Mouse (Mus musculus) forebrain, postnatal 0 days (tissue): ENCODE results near the gene Rnf166. TPM values are rescaled to one million over a fixed set of nuclear protein-coding genes. Genes with fewer than 3 reads are reported as not detected.

ENCODE experiments used
- ATAC-seq: fragments of 200-750 bp; cut with Nextera tagmentation; 2 replicates; pipeline ENCODE4 v1.8.0; 2017; ENCODE audit warnings: mild to moderate bottlenecking, moderate library complexity
- DNase-seq: peaks from one replicate; pipeline ENCODE4 v3.0.0-alpha.2; 2015
- H3K27ac ChIP-seq: fragments of 300-500 bp; sonication (generic); 2 replicates; pipeline ENCODE4 v1.5.1; 2014; ENCODE audit warnings: low read depth, mild to moderate bottlenecking, antibody characterized with exemption, low read length, moderate library complexity, mixed read lengths
- H3K27me3 ChIP-seq: fragments of 300-500 bp; sonication (generic); 2 replicates; pipeline ENCODE4 v1.6.1; 2014; ENCODE audit warnings: mild to moderate bottlenecking, low read length, mixed read lengths; ENCODE audit not compliant: insufficient read depth
- H3K36me3 ChIP-seq: fragments of 300-500 bp; sonication (generic); 2 replicates; pipeline ENCODE4 v1.6.1; 2014; ENCODE audit warnings: mild to moderate bottlenecking, moderate library complexity; ENCODE audit not compliant: insufficient read depth
- H3K4me1 ChIP-seq: fragments of 300-500 bp; sonication (generic); 2 replicates; pipeline ENCODE4 v1.6.1; 2014; ENCODE audit warnings: antibody characterized with exemption; ENCODE audit not compliant: insufficient read depth
- H3K4me2 ChIP-seq: fragments of 300-500 bp; sonication (generic); 2 replicates; pipeline ENCODE4 v1.6.1; 2014; ENCODE audit warnings: low read depth, mild to moderate bottlenecking, moderate library complexity
- H3K4me3 ChIP-seq: fragments of 300-500 bp; sonication (generic); 2 replicates; pipeline ENCODE4 v1.5.1; 2014; ENCODE audit warnings: low read depth, low read length, mixed read lengths
- H3K9ac ChIP-seq: fragments of 300-500 bp; sonication (generic); 2 replicates; pipeline ENCODE4 v1.6.1; 2014; ENCODE audit warnings: mild to moderate bottlenecking
- H3K9me3 ChIP-seq: fragments of 300-500 bp; sonication (generic); 2 replicates; pipeline ENCODE4 v1.6.1; 2016; ENCODE audit warnings: low read length
- CTCF ChIP-seq: sonication (generic); IDR thresholded peaks from 2 replicates; pipeline ENCODE4 v1.5.1; 2016; ENCODE audit warnings: antibody characterized with exemption, control low read depth, low read depth
- WGBS: fragments of 180-500 bp; shearing (Covaris S2); extraction: QIAGEN DNeasy Blood & Tissue Kit; methylation state at CpG from one replicate; pipeline ENCODE4 v1.1.7; 2014; 5-methylcytosine and 5-hydroxymethylcytosine counted together
- polyA plus RNA-seq: library from polyadenylated mRNA; unstranded; fragments of >200 nt; fragmentation: Nextera tagmentation; extraction: Ambion mirVana; gene quantifications from 2 replicates; pipeline ENCODE4 v1.2.1, GENCODE M21; 2015
- total RNA-seq: library from RNA; depleted of rRNA; stranded (reverse); fragments of >200 nt; gene quantifications from 2 replicates; pipeline ENCODE4 v1.2.3, GENCODE M21; 2014; rRNA removed

The Rnf166 gene
- total RNA-seq (32.1 TPM in 2 replicates), polyA plus RNA-seq (26.2 and 26.5 TPM in 2 replicates)

DNA sequence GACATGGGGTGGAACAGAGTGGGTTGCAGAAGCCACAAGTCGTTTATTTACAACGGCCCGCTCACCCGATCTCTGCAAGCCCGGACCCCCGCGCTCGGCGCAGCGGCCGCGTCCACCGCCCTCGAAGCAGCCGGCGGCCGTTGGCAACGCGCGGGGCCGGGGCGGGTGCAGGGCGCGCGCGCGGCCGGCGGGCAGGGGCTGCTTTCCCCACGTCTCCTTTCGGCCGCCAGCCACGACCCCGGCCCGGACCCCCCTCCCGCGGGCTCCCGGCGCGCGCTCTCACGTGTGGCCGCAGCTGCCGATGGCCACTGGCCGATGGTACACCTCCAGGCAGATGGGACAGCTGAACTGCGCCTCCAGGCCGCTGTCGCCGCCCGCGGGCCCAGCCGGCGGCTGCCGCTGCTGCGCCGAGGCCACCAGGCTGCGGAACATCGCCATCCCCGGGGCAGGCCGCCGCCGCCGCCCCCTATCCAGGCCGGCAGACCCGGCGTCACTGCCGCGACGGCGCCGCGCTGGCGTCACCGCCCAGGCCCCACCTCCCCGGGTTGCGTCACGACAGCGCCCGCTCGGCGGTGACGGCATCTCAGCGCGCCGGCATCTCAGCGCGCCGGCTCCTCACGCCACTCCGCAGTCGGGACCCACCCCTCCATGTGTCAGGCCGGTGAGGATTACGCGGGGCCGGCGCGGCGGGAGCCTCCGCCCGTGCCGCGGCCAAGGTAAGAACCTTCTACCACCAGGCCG is at the start of gene Rnf166, which contains the start of gene Ctu2:
TSS of gene Rnf166 (minus strand) at position 485 of the 741 bp plus-strand sequence.
TSS of gene Ctu2 (plus strand) at position 564 of the 741 bp plus-strand sequence.
- DNase-seq (peak; percentile 96), ATAC-seq (peak; percentile 97)
- 3% methylated on average over 92 of the region's 103 CpGs for WGBS
- Histone ChIP-seq H3K27me3 (no peaks in the 10 kb centered on the region), H3K9ac (peak within 1 kb of the TSS; percentile 91), H3K9me3 (no peaks in the 10 kb centered on the region), H3K4me3 (peak within 1 kb of the TSS; percentile 93), H3K36me3 (peaks cover 45% of the 10 kb centered on the region), H3K27ac (peak within 1 kb of the TSS; percentile 72), H3K4me2 (peak within 1 kb of the TSS; percentile 89), H3K4me1 (peaks cover 16% of the 10 kb centered on the region; the same call in 1 of the 2 replicates)
- TF ChIP-seq CTCF, result no peak

DNA sequence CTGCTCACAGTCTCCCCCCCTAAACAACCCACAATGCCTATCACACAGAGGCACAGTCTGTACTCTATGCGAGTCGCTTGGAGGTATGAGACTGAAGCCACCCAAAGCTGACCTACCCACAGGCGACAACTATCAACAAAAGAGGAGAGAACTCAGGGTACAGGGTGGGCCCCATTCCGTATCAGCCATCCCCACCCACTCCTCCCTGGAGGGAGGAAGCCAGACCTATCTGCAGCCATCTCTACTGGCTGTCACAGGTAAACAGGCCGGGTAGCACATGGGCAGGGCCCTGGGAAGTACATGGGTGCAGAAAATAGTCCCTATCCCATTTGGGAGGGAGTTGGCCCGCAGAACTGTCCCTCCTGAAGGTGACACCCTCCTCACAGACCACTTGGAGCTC is 49.1 kb upstream of the Rnf166 start:
- WGBS, result 79% methylated on average over 6 of the region's 6 CpGs
- Histone ChIP-seq H3K27ac (no peak overlapping the region), H3K9me3 (no peaks in the 10 kb centered on the region), H3K4me3 (no peak overlapping the region), H3K27me3 (no peaks in the 10 kb centered on the region), H3K4me2 (no peak overlapping the region), H3K9ac (no peak overlapping the region), H3K4me1 (0 out of 2 replicates have a peak, but pooled peaks cover 10% of the 10 kb centered on the region), H3K36me3 (no peaks in the 10 kb centered on the region)
- TF ChIP-seq CTCF, result no peak
- ATAC-seq, result no peak
- DNase-seq, result no peak

DNA sequence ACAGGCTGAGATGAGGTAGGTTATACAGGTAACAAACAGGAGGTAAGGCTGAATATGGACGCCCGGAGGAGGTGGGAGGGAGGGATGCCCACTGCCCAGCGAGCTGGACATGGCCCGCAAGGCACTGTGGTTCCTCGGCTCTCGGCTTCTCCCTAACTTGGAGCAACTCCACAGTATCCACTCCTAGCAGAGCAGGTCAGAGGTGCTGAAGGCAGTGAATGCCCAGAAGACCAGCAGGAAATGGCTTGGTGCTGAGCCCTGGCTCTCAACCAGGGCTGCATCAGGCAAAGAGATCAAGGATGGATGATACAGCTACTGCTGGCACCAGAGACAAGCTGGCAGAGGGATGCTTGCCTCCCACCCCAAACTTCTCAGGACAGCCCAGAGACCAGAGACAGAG is 48.6 kb upstream of the Rnf166 start:
- ATAC-seq (no peak), DNase-seq (no peak)
- 52% methylated on average over 6 of the region's 6 CpGs for WGBS

DNA sequence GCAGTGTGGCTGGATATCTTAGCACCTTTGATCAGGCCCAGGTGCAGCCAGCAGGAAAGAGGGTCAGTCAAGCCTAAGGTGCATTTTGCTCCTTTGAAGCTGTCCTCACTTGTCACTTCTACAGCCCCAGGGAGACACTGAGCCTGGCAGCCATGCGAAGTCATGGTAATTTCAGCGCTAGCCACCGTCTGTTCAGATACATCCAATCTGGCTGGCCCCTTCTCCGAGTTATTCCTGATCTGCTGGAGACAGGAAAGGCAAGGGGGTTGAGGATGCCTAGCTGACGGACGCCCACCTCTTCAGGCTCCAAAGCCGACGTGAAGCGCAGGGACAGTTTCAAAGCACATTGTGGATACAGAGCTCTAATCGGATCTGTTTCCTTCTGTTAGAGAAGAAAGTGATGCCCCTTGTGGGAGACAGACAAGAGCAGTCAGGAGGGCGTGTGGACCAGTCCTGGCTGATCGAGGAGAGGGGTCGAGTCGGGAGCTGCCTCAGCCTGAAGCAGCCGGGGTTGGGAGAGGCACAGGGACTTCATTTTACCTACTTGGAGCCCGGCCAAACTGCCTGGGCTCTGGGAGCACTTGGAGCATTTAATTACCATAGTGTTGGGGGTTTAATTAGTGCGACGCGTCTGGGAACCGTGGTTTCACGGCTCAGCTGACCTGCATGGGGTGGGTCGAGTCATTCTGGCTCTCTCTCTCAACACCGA is 47.9 kb upstream of the Rnf166 start:
- Histone ChIP-seq H3K9ac (0 out of 2 replicates have a peak overlapping the region, but pooled peaks have one; percentile 28), H3K27ac (peak overlapping the region; percentile 54; the same call in 1 of the 2 replicates), H3K9me3 (no peaks in the 10 kb centered on the region), H3K4me3 (no peak overlapping the region), H3K4me2 (peak overlapping the region; percentile 27), H3K27me3 (no peaks in the 10 kb centered on the region), H3K4me1 (0 out of 2 replicates have a peak, but pooled peaks cover 10% of the 10 kb centered on the region), H3K36me3 (no peaks in the 10 kb centered on the region)
- DNase-seq, result peak; percentile 52
- WGBS, result 7% methylated on average over 23 of the region's 23 CpGs
- no peak for TF ChIP-seq CTCF
- peak; percentile 68 for ATAC-seq

More for the DNA sequence above, 48.6 kb upstream of the Rnf166 start:
- no peak overlapping the region for H3K9ac ChIP-seq
- H3K27ac ChIP-seq, result no peak overlapping the region
- H3K27me3 ChIP-seq, result no peaks in the 10 kb centered on the region
- H3K36me3 ChIP-seq, result no peaks in the 10 kb centered on the region
- H3K4me1 ChIP-seq, result 0 out of 2 replicates have a peak, but pooled peaks cover 10% of the 10 kb centered on the region
- no peaks in the 10 kb centered on the region for H3K9me3 ChIP-seq
- H3K4me2 ChIP-seq, result no peak overlapping the region
- TF ChIP-seq CTCF, result no peak
- no peak overlapping the region for H3K4me3 ChIP-seq

DNA sequence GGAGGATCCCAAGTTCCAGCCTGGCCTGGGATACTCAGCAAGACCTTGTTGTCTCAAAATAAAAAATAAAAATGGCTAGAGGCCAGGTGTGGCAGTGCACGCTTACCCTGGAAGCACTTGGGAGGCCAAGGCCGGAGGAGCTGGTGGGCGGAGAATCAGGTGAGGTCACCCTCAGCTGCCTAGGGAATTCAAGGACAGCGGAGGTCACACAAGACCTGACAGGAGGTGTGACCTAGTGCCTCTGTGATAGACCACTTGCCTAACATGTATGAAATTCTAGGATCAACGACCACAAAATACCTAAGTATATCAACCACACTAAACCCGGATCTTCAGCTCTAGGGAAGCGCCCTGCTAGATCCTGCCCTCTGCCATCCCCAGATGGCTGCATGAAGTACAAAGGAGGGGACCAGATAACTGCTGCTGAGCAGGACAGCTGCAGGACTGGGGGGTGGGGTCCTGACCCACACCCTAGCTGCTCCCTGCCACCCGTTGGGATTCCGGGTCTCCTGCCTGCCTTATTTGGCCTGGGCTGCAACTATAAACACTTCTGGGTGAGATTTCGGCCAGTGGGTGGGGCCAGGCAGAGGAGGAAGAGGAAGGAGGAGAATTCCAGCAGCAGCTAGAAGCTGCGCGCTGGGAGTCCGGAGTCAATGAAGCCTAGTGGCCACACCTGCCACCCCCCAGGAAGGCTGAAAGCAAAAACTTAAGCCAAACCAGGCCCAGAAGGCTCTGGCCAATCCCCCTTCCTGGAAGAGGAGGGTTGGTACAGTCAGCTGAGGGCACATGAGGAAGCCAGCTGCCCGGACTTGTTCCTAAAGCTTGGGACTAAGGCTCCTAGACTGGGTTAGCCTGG is 47.2 kb upstream of the Rnf166 start:
- peak overlapping the region; percentile 54; the same call in 1 of the 2 replicates for H3K27ac ChIP-seq
- 65% methylated on average over 14 of the region's 14 CpGs for WGBS

DNA sequence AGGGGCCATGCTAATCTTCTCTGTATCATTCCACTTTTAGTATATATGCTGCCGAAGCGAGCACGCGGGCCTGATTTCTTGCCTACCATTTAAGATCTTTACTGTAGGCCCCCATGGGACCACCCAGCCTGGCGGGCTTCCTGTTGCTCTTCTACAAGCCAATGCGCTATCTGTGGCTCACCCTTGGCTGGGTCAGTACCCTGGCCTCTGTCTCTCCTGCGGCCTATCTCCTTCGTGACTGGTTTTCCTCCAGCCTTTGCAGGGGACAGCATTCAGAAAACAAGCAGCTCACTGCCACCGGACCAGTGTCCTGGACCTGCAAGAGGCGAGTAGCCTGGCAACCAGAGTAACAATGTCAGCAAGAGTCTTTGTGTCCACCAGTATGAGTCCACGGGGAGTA is 44.7 kb upstream of the Rnf166 start:
- ATAC-seq (no peak), DNase-seq (no peak)
- Histone ChIP-seq H3K36me3 (no peaks in the 10 kb centered on the region), H3K4me3 (no peak overlapping the region), H3K9me3 (no peaks in the 10 kb centered on the region), H3K4me1 (0 out of 2 replicates have a peak, but pooled peaks cover 10% of the 10 kb centered on the region), H3K4me2 (no peak overlapping the region), H3K27me3 (no peaks in the 10 kb centered on the region), H3K9ac (no peak overlapping the region), H3K27ac (no peak overlapping the region)
- 81% methylated on average over 11 of the region's 11 CpGs for WGBS
- TF ChIP-seq CTCF, result no peak

More for the DNA sequence above, 47.2 kb upstream of the Rnf166 start:
- H3K27me3 ChIP-seq, result no peaks in the 10 kb centered on the region
- TF ChIP-seq CTCF, result no peak
- ATAC-seq (peak; percentile 25; the same call in 1 of the 2 replicates), DNase-seq (no peak)
- H3K36me3 ChIP-seq, result no peaks in the 10 kb centered on the region
- H3K9ac ChIP-seq, result no peak overlapping the region
- H3K9me3 ChIP-seq, result no peaks in the 10 kb centered on the region
- 0 out of 2 replicates have a peak, but pooled peaks cover 10% of the 10 kb centered on the region for H3K4me1 ChIP-seq
- no peak overlapping the region for H3K4me3 ChIP-seq
- H3K4me2 ChIP-seq, result no peak overlapping the region
